Mouse (Mus musculus) gastrocnemius, adult 2 months (tissue): ENCODE results near the gene Sox10. TPM values are rescaled to one million over a fixed set of nuclear protein-coding genes. Genes with fewer than 3 reads are reported as not detected.
A peak's percentile ranks its signal among the peaks of the same experiment; 100 is the strongest.

Experiments used
- DNase-seq: peaks from one replicate; pipeline ENCODE4 v3.0.0; 2022
- H3K27ac ChIP-seq: fragments of 200-600 bp; 2 replicates; pipeline ENCODE4 v1.8.1; 2022; ENCODE audit warnings: mild to moderate bottlenecking
- H3K4me3 ChIP-seq: fragments of 200-600 bp; 2 replicates; pipeline ENCODE4 v1.8.1; 2022; ENCODE audit warnings: mild to moderate bottlenecking, moderate library complexity
- CTCF ChIP-seq: fragments of 200-600 bp; IDR thresholded peaks from 2 replicates; pipeline ENCODE4 v1.8.1; 2022; ENCODE audit warnings: antibody characterized with exemption, mild to moderate bottlenecking, moderate library complexity
- intact Hi-C: fragments of 180-260 bp; cut with DNase I; formaldehyde crosslinking; loops from one replicate; pipeline ENCODE4 v1.15.1; 2025
- total RNA-seq, 2 experiments: library from RNA; stranded (reverse); gene quantifications; 2 replicates each; pipeline ENCODE4 v1.2.3; 2021

Sox10 gene
- total RNA-seq, 2 experiments from 2014 or later = 0.71 to 0.81 TPM

- intact Hi-C loops = no loop called here
- Histone ChIP-seq H3K27ac (peak overlapping the region; percentile 68), H3K4me3 (no peak overlapping the region)
- peak; percentile 43 for DNase-seq
- no peak for TF ChIP-seq CTCF
Measured at GRCm38 (mm10) chr15:79192885-79193845, 28.1 kb upstream of the Sox10 start.

- intact Hi-C loops = no loop called here
- DNase-seq = no peak
- Histone ChIP-seq H3K27ac (peak overlapping the region; percentile 46; the same call in 1 of the 2 replicates), H3K4me3 (no peak overlapping the region)
- no peak for TF ChIP-seq CTCF
Measured at GRCm38 (mm10) chr15:79192450-79192849, 27.4 kb upstream of the Sox10 start.

GRCm38 (mm10) chr15:79191426-79191825 lies 26.4 kb upstream of the Sox10 start:
- no peak for TF ChIP-seq CTCF
- Histone ChIP-seq H3K4me3 (no peak overlapping the region), H3K27ac (no peak overlapping the region)
- no peak for DNase-seq
- intact Hi-C loops = no loop called here

- DNase-seq = no peak
- intact Hi-C loops = no loop called here
- TF ChIP-seq CTCF = no peak
- Histone ChIP-seq H3K4me3 (no peak overlapping the region), H3K27ac (no peak overlapping the region)
Measured at GRCm38 (mm10) chr15:79187819-79188218, 22.8 kb upstream of the Sox10 start.

GRCm38 (mm10) chr15:79185213-79185612 lies 20.2 kb upstream of the Sox10 start:
- no peak for DNase-seq
- no peak for TF ChIP-seq CTCF
- Histone ChIP-seq H3K4me3 (no peak overlapping the region), H3K27ac (no peak overlapping the region)
- intact Hi-C loops = no loop called here

GRCm38 (mm10) chr15:79176905-79177304 lies 11.9 kb upstream of the Sox10 start:
- intact Hi-C loops = no loop called here
- H3K4me3 ChIP-seq = no peak overlapping the region
- TF ChIP-seq CTCF = no peak

GRCm38 (mm10) chr15:79166712-79167111 lies 1.7 kb upstream of the Sox10 start:
- H3K4me3 ChIP-seq = no peak overlapping the region
- intact Hi-C loops = no loop called here
- DNase-seq = no peak
- H3K27ac ChIP-seq = no peak overlapping the region
- TF ChIP-seq CTCF = no peak

More at GRCm38 (mm10) chr15:79176905-79177304, 11.9 kb upstream of the Sox10 start:
- DNase-seq = no peak
- no peak overlapping the region; the same call in 1 of the 2 replicates for H3K27ac ChIP-seq

GRCm38 (mm10) chr15:79164251-79164650 lies 789 bp downstream of the Sox10 start:
- Histone ChIP-seq H3K4me3 (peak overlapping the region; percentile 51), H3K27ac (no peak overlapping the region)
- intact Hi-C loops = no loop called here
- no peak for TF ChIP-seq CTCF
- DNase-seq = no peak

- Histone ChIP-seq H3K27ac (peak overlapping the region; percentile 16; the same call in 1 of the 2 replicates), H3K4me3 (peak overlapping the region; percentile 51)
- DNase-seq = peak; percentile 26
- intact Hi-C loops = no loop called here
- peak; percentile 25; the same call in 1 of the 2 replicates for TF ChIP-seq CTCF
Measured at GRCm38 (mm10) chr15:79162822-79163221, 2.2 kb downstream of the Sox10 start.

GRCm38 (mm10) chr15:79162301-79162700 lies 2.7 kb downstream of the Sox10 start:
- no peak for TF ChIP-seq CTCF
- intact Hi-C loops = no loop called here
- Histone ChIP-seq H3K4me3 (peak overlapping the region; percentile 51), H3K27ac (no peak overlapping the region)
- DNase-seq = peak; percentile 30

GRCm38 (mm10) chr15:79155572-79155971 lies 9.5 kb downstream of the Sox10 start:
- TF ChIP-seq CTCF = no peak
- intact Hi-C loops = no loop called here
- Histone ChIP-seq H3K27ac (no peak overlapping the region), H3K4me3 (no peak overlapping the region)
- no peak for DNase-seq

GRCm38 (mm10) chr15:79152709-79153108 lies 12.3 kb downstream of the Sox10 start:
- intact Hi-C loops = no loop called here
- DNase-seq = no peak
- no peak for TF ChIP-seq CTCF
- H3K4me3 ChIP-seq = no peak overlapping the region
- H3K27ac ChIP-seq = 0 out of 2 replicates have a peak overlapping the region, but pooled peaks have one; percentile 16

- H3K27ac ChIP-seq = 0 out of 2 replicates have a peak overlapping the region, but pooled peaks have one; percentile 16
- intact Hi-C loops = no loop called here
- DNase-seq = no peak
- TF ChIP-seq CTCF = no peak
- H3K4me3 ChIP-seq = no peak overlapping the region
Measured at GRCm38 (mm10) chr15:79151881-79152280, 13.2 kb downstream of the Sox10 start.

- intact Hi-C loops = loop anchor here (2.0 kb wide), 3 partner anchors 22 to 110 kb away; no protein-coding TSS in a partner anchor
- Histone ChIP-seq H3K27ac (no peak overlapping the region), H3K4me3 (no peak overlapping the region)
- DNase-seq = peak; percentile 90
- TF ChIP-seq CTCF = peak; percentile 94
Measured at GRCm38 (mm10) chr15:79148533-79148932, 16.5 kb downstream of the Sox10 start.
